In genomic region chr16:40878301-40878700, GRCm38 (mm10) we compare ENCODE assay signal across 15 mouse cellular contexts.
DNase-seq lines count a peak whose midpoint lies in the region; ATAC-seq and TF ChIP-seq lines count a peak whose summit lies in the region.
"Had no signal": no experiment of that assay in that cellular context is flagged by ENCODE, and none has a peak within 500 bp of the region (broad histone marks: within the 10 kb centered on the region; RNA-seq: fewer than 3 reads in every experiment).

No protein-coding gene starts in this region.

- H3K4me1 ChIP-seq in forebrain, postnatal 0 days (ENCODE audit: insufficient read depth), result no peaks in the 10 kb centered on the region
- H3K4me1 ChIP-seq in forebrain, embryonic 12.5 days, result no peaks in the 10 kb centered on the region
- H3K4me1 ChIP-seq: intestine, embryonic 15.5 days; kidney, embryonic 15.5 days; liver, embryonic 13.5 days; neural tube, embryonic 13.5 days had no signal

- no peak overlapping the region for H3K9ac ChIP-seq in forebrain, postnatal 0 days
- no peak overlapping the region for H3K9ac ChIP-seq in forebrain, embryonic 12.5 days
- H3K9ac ChIP-seq: intestine, embryonic 15.5 days; kidney, embryonic 15.5 days; liver, embryonic 13.5 days; neural tube, embryonic 13.5 days had no signal

- no peak overlapping the region for H3K4me2 ChIP-seq in forebrain, postnatal 0 days (ENCODE audit: low read depth)
- no peak overlapping the region for H3K4me2 ChIP-seq in forebrain, embryonic 12.5 days
- H3K4me2 ChIP-seq: intestine, embryonic 15.5 days; kidney, embryonic 15.5 days; liver, embryonic 13.5 days; neural tube, embryonic 13.5 days had no signal

- no peak for ATAC-seq in forebrain, postnatal 0 days
- ATAC-seq in forebrain, embryonic 12.5 days (ENCODE audit: low FRiP score), result no peak
- ATAC-seq: intestine, embryonic 15.5 days; lung, postnatal 0 days had no signal

- no peak overlapping the region for H3K4me3 ChIP-seq in forebrain, postnatal 0 days (ENCODE audit: low read depth, low read length)
- no peak overlapping the region for H3K4me3 ChIP-seq in forebrain, embryonic 12.5 days (replicated peaks)
- H3K4me3 ChIP-seq: intestine, embryonic 15.5 days; kidney, embryonic 15.5 days; liver, embryonic 13.5 days; neural tube, embryonic 13.5 days had no signal

- DNase-seq in forebrain, postnatal 0 days, result peak; percentile 25
- peak; percentile 25 to 28 for DNase-seq in left cerebral cortex, postnatal 14 days (ENCODE audit: low spot score in 2 of 2)
- DNase-seq in left cerebral cortex, postnatal 36 days (ENCODE audit: low spot score in 2 of 2), result no peak
- peak; percentile 71 for DNase-seq in brain, adult 2 months (ENCODE audit: low read depth, low spot score)
- DNase-seq in layer of hippocampus, adult 8-10 months (ENCODE audit: low spot score in 2 of 2), result peak; percentile 25 to 57
- no peak for DNase-seq in spleen, adult 12 weeks (ENCODE audit: low spot score)
- DNase-seq in gastrocnemius, postnatal 4 days (ENCODE audit: low spot score in 2 of 2), result no peak
- DNase-seq: heart, adult 11 months; liver, embryonic 13.5 days; thymus, adult 18-20 months had no signal

- H3K27ac ChIP-seq in forebrain, postnatal 0 days (ENCODE audit: low read depth, low read length), result no peak overlapping the region
- no peak overlapping the region for H3K27ac ChIP-seq in forebrain, embryonic 12.5 days
- H3K27ac ChIP-seq: intestine, embryonic 15.5 days; kidney, embryonic 15.5 days; liver, embryonic 13.5 days; neural tube, embryonic 13.5 days had no signal

- TF ChIP-seq CTCF in forebrain, postnatal 0 days (IDR thresholded peaks at IDR 0.05; ENCODE audit: low read depth), result no peak

- 57% methylated on average over 4 of the region's 4 CpGs for WGBS in forebrain, postnatal 0 days
- 90% methylated on average over 4 of the region's 4 CpGs for WGBS in forebrain, embryonic 12.5 days

- no peaks in the 10 kb centered on the region for H3K9me3 ChIP-seq in forebrain, postnatal 0 days (ENCODE audit: low read length)
- H3K9me3 ChIP-seq in forebrain, embryonic 12.5 days, result no peaks in the 10 kb centered on the region
- H3K9me3 ChIP-seq: intestine, embryonic 15.5 days; kidney, embryonic 15.5 days; liver, embryonic 13.5 days; neural tube, embryonic 13.5 days had no signal

- no peaks in the 10 kb centered on the region for H3K36me3 ChIP-seq in forebrain, postnatal 0 days (ENCODE audit: insufficient read depth)
- no peaks in the 10 kb centered on the region for H3K36me3 ChIP-seq in forebrain, embryonic 12.5 days (replicated peaks)
- H3K36me3 ChIP-seq: intestine, embryonic 15.5 days; kidney, embryonic 15.5 days; liver, embryonic 13.5 days; neural tube, embryonic 13.5 days had no signal

- intact Hi-C loops in left cerebral cortex, postnatal 14 days (cut with DNase I), result no loop called here
- intact Hi-C loops in left cerebral cortex, postnatal 36 days (cut with DNase I), result no loop called here

- no peaks in the 10 kb centered on the region for H3K27me3 ChIP-seq in forebrain, postnatal 0 days (ENCODE audit: insufficient read depth, low read length)
- H3K27me3 ChIP-seq in forebrain, embryonic 12.5 days, result no peaks in the 10 kb centered on the region
- H3K27me3 ChIP-seq: intestine, embryonic 15.5 days; kidney, embryonic 15.5 days; liver, embryonic 13.5 days; neural tube, embryonic 13.5 days had no signal

Comparison
In these comparisons a context has a peak if more than half of its experiments do, and no peak if none do; other contexts are left out.
1. DNase-seq: peak in forebrain, postnatal 0 days (single experiment), left cerebral cortex, postnatal 14 days (2 of 2), brain, adult 2 months (single experiment) and layer of hippocampus, adult 8-10 months (2 of 2); none in left cerebral cortex, postnatal 36 days (0 of 2), spleen, adult 12 weeks (single experiment) and gastrocnemius, postnatal 4 days (0 of 2).